20 mouse cellular contexts compared by ENCODE assay signal in the genomic region with DNA sequence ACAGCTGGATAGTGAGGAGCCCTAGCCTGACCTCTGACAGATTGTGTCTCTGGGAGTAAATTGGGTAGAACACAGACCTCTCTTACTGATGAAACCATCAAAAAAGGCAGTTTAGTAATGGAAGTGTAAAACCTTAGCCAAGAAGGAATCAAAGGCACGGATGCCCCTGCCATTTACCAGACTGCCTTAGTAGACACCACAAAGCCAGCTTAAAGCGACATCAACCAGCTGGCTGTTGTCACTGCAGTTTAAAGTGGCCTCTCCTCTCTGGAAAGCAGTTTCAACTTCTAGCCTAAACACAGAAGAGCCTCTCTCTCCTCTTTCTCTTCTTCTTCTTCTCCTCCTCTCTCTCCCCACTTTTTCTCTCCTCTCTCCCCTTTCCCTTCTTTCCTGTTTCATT. TPM values are rescaled to one million over a fixed set of nuclear protein-coding genes. Genes with fewer than 3 reads are reported as not detected.
A peak's percentile ranks its signal among the peaks of the same experiment; 100 is the strongest.
DNase-seq lines count a peak whose midpoint lies in the region; TF ChIP-seq lines count a peak whose summit lies in the region.
"Had no signal": no experiment of that assay in that cellular context is flagged by ENCODE, and none has a peak within 500 bp of the region (broad histone marks: within the 10 kb centered on the region; RNA-seq: fewer than 3 reads in every experiment).

No protein-coding gene starts in this region.

- 13% methylated on average over 2 of the region's 2 CpGs for WGBS in thymus, adult 2 months

- no peaks in the 10 kb centered on the region for H3K27me3 ChIP-seq in thymus, adult 2 months (ENCODE audit: control insufficient read depth, insufficient read depth, low read length)
- H3K27me3 ChIP-seq: limb, embryonic 15.5 days had no signal

- H3K4me1 ChIP-seq in thymus, adult 2 months (replicated peaks; ENCODE audit: control insufficient read depth, insufficient read depth, low read length), result peaks cover 44% of the 10 kb centered on the region
- H3K4me1 ChIP-seq: limb, embryonic 15.5 days had no signal

- no peak overlapping the region for H3K4me3 ChIP-seq in layer of hippocampus, adult 2 months
- H3K4me3 ChIP-seq in thymus, adult 2 months (ENCODE audit: control insufficient read depth, insufficient read depth, low read length), result no peak overlapping the region
- H3K4me3 ChIP-seq: embryonic facial prominence, embryonic 10.5 days; hindbrain, embryonic 10.5 days; limb, embryonic 15.5 days had no signal

- no peak overlapping the region for H3K27ac ChIP-seq in layer of hippocampus, adult 2 months
- H3K27ac ChIP-seq in thymus, adult 2 months (ENCODE audit: control insufficient read depth, insufficient read depth, low read length), result peak overlapping the region; percentile 16; the same call in 1 of the 2 replicates
- H3K27ac ChIP-seq: embryonic facial prominence, embryonic 10.5 days; hindbrain, embryonic 10.5 days; hindbrain, postnatal 0 days; limb, embryonic 15.5 days; liver, embryonic 14.5 days had no signal

- TF ChIP-seq CTCF in layer of hippocampus, adult 2 months (conservative IDR thresholded peaks at IDR 0.05), result peak; percentile 69
- TF ChIP-seq CTCF in thymus, adult 2 months (IDR thresholded peaks at IDR 0.05; ENCODE audit: borderline replicate concordance, control insufficient read depth, extremely low read depth, insufficient read depth, low read length, poor library complexity), result no peak

- no peak for TF ChIP-seq POLR2A in thymus, adult 2 months (IDR thresholded peaks at IDR 0.05; ENCODE audit: control insufficient read depth, extremely low read depth, insufficient read depth, low read length, poor library complexity)

- peak; percentile 37 to 51 for DNase-seq in cerebellum, postnatal 25 days
- no peak for DNase-seq in cerebellum, adult 8-10 months
- no peak for DNase-seq in layer of hippocampus, adult 2 months (ENCODE audit: low spot score in 2 of 2)
- no peak for DNase-seq in layer of hippocampus, postnatal 25 days (ENCODE audit: extremely low spot score in 1 of 2, low spot score in 1 of 2)
- peak; percentile 58 for DNase-seq in thymus, adult 2 months
- no peak for DNase-seq in thymus, adult 18-20 months
- DNase-seq in frontal cortex, adult 2 months (ENCODE audit: extremely low spot score in 1 of 2, low spot score in 1 of 2), result no peak
- DNase-seq: cerebellum, adult 11-12 months; forebrain, postnatal 0 days; kidney, adult 9 months; kidney, postnatal 25 days; left cerebral cortex, postnatal 4 days; midbrain, embryonic 14.5 days; right cerebral cortex, postnatal 14 days; spleen, adult 18-20 months had no signal

- H3K36me3 ChIP-seq in thymus, adult 2 months (ENCODE audit: control insufficient read depth, insufficient read depth, low read length), result peaks cover 32% of the 10 kb centered on the region
- H3K36me3 ChIP-seq: embryonic facial prominence, embryonic 10.5 days; hindbrain, embryonic 10.5 days; limb, embryonic 15.5 days had no signal

RNA-seq across cellular contexts. Expression of a gene that starts 26.5 kb away (rescaled TPM):
- total RNA-seq in layer of hippocampus, adult 2 months (2021), result 10 to 100 TPM; 32.4 to 35.0 TPM
- 10 to 100 TPM; 27.2 to 28.6 TPM for total RNA-seq in layer of hippocampus, postnatal 25 days (2021)
- 26.4 and 28.8 TPM in 2 replicates for polyA plus RNA-seq in thymus, adult 2 months (2012; rRNA removed)
- 19.6 and 20.3 TPM in 2 replicates for polyA plus RNA-seq in frontal cortex, adult 2 months (2012; rRNA removed)

RNA-seq across cellular contexts. Expression of a gene that starts 27.1 kb away (rescaled TPM):
- total RNA-seq in layer of hippocampus, adult 2 months (2021), result 10 to 100 TPM; 13.7 to 19.4 TPM
- 10 to 100 TPM; 12.6 to 15.4 TPM for total RNA-seq in layer of hippocampus, postnatal 25 days (2021)
- 140 and 151 TPM in 2 replicates for polyA plus RNA-seq in thymus, adult 2 months (2012; rRNA removed)
- polyA plus RNA-seq in frontal cortex, adult 2 months (2012; rRNA removed), result 12.6 and 13.7 TPM in 2 replicates

Comparison
In these comparisons a context has a peak if more than half of its experiments do, and no peak if none do; other contexts are left out.
1. DNase-seq: peak in cerebellum, postnatal 25 days (2 of 2) and thymus, adult 2 months (single experiment); none in cerebellum, adult 8-10 months (single experiment), layer of hippocampus, adult 2 months (0 of 2), layer of hippocampus, postnatal 25 days (0 of 2), thymus, adult 18-20 months (0 of 2) and frontal cortex, adult 2 months (0 of 2).